Mouse (Mus musculus): ENCODE results near the gene Nt5c3. TPM values are rescaled to one million over a fixed set of nuclear protein-coding genes. Genes with fewer than 3 reads are reported as not detected.

Gene Nt5c3
- polyA plus RNA-seq, 1 experiment, result not detected

DNA sequence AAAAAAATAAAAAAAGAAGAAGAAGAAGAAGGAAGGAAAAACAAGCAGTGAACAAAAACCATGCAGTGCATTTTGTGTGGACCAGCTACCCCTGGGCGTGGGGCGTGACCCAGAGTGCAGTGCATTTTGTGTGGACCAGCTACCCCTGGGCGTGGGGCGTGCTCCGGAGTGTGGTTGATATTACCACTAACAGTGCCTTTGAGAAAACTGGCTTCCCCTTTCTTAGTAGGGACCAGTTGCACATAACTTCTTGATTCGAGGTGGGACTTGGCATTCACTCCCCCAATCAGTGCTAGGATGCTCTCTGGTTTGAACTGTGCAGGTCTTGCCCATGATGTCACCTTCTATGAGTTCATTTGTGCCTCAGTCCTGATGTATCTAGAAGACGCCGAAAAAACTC is 68.9 kb downstream of the Nt5c3 start:
- no peak overlapping the region for H3K4me3 ChIP-seq (ENCODE audit: insufficient read depth, low read depth, low read length)
- TF ChIP-seq POLR2A (IDR thresholded peaks at IDR 0.05; ENCODE audit: insufficient read depth, low read depth, low read length) (no peak), CTCF (IDR thresholded peaks at IDR 0.05; ENCODE audit: insufficient read depth, low read depth, low read length) (no peak)
- WGBS, result 91% methylated on average over 8 of the region's 8 CpGs
- H3K4me1 ChIP-seq (ENCODE audit: control insufficient read depth, insufficient read depth, low read length), result no peaks in the 10 kb centered on the region
- no peak overlapping the region for H3K27ac ChIP-seq (ENCODE audit: insufficient read depth, low read depth, low read length)

DNA sequence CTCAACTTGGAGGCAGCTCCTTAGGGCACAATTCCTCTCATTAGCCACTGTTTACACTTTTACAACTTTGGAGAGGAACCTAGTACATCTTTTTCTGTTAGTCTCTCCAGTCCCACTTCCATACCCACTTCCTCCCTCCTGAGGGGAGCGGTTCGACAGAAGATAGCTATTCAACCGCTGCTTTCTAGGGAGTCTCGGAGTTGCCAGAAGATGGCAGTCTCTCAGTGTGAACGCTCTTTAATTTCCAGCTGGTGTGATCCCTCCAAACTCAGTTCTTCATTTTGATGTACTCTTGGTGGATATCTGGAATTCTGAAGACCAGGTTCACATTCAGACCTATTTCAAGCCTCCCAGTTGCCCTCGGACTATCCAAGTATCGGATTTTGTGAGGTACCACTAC is 73.4 kb downstream of the Nt5c3 start:
- Histone ChIP-seq H3K4me3 (ENCODE audit: insufficient read depth, low read depth, low read length) (no peak overlapping the region), H3K27ac (ENCODE audit: insufficient read depth, low read depth, low read length) (no peak overlapping the region), H3K4me1 (ENCODE audit: control insufficient read depth, insufficient read depth, low read length) (no peaks in the 10 kb centered on the region)
- WGBS, result 71% methylated on average over 7 of the region's 7 CpGs
- TF ChIP-seq POLR2A (IDR thresholded peaks at IDR 0.05; ENCODE audit: insufficient read depth, low read depth, low read length), result no peak
- no peak for TF ChIP-seq CTCF (IDR thresholded peaks at IDR 0.05; ENCODE audit: insufficient read depth, low read depth, low read length)

DNA sequence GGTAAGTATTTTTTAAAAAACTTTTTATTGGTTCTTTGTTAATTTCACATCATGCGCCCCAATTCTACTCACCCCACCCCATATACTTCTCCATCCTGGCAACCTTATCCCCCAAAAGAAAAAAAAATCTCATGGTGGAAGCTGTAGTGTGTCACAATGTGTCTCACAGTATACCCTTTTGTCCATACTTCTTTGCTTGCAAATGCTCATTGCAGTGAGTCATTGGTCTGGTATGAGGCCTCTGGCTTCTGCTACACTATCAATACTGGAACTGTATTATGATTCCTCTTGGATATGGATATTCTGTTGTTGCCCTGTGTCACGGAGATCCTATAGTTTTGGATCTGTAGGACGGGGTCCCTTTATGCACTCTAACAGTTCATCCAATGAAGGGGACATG is 74.8 kb downstream of the Nt5c3 start:
- TF ChIP-seq CTCF (IDR thresholded peaks at IDR 0.05; ENCODE audit: insufficient read depth, low read depth, low read length) (no peak), POLR2A (IDR thresholded peaks at IDR 0.05; ENCODE audit: insufficient read depth, low read depth, low read length) (no peak)
- 82% methylated on average over 3 of the region's 3 CpGs for WGBS
- Histone ChIP-seq H3K27ac (ENCODE audit: insufficient read depth, low read depth, low read length) (no peak overlapping the region), H3K4me3 (ENCODE audit: insufficient read depth, low read depth, low read length) (no peak overlapping the region), H3K4me1 (ENCODE audit: control insufficient read depth, insufficient read depth, low read length) (no peaks in the 10 kb centered on the region)

DNA sequence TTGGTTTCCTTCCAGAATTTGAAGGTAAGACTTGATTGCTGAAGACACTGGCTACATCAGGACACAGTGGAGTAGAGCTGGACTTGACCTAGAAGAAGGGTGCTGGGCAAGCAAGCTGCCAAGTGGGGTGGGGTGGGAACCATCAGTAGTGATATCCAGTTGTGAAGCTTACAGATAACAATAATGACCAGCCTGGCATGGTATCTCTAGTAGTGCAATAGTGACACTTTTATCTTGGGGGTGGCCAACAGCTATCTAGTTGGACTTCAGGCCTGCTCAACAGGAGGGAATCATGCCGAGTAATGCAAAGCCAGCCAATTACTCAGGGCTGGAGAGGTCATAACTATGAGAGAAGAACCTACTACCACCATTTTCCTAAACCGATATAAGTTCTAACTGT is 79.4 kb downstream of the Nt5c3 start:
- Histone ChIP-seq H3K4me1 (ENCODE audit: control insufficient read depth, insufficient read depth, low read length) (no peaks in the 10 kb centered on the region), H3K27ac (ENCODE audit: insufficient read depth, low read depth, low read length) (no peak overlapping the region), H3K4me3 (ENCODE audit: insufficient read depth, low read depth, low read length) (no peak overlapping the region)
- 94% methylated on average over 2 of the region's 2 CpGs for WGBS
- TF ChIP-seq POLR2A (IDR thresholded peaks at IDR 0.05; ENCODE audit: insufficient read depth, low read depth, low read length) (no peak), CTCF (IDR thresholded peaks at IDR 0.05; ENCODE audit: insufficient read depth, low read depth, low read length) (no peak)

DNA sequence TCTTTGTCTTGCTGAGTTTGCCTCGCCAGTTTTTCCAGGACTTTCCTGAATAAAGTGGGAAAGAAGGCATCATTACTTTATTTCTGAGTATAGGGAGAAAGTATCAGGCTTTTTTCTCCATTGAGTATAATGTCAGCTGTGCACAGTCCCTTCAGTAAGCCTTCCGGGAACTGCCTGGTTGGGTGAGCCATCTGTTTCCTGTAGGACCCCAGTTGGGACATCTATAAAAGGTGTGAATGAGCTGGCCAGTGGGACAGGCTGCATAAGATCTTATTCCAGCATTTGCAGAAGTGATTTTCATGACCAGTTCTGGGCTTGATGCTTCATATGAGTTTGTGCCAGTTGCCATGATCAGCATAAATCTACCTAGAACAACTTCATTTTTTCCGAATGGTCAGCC is 80.5 kb downstream of the Nt5c3 start:
- Histone ChIP-seq H3K4me1 (ENCODE audit: control insufficient read depth, insufficient read depth, low read length) (no peaks in the 10 kb centered on the region), H3K4me3 (ENCODE audit: insufficient read depth, low read depth, low read length) (no peak overlapping the region), H3K27ac (ENCODE audit: insufficient read depth, low read depth, low read length) (no peak overlapping the region)
- TF ChIP-seq POLR2A (IDR thresholded peaks at IDR 0.05; ENCODE audit: insufficient read depth, low read depth, low read length) (no peak), CTCF (IDR thresholded peaks at IDR 0.05; ENCODE audit: insufficient read depth, low read depth, low read length) (no peak)
- WGBS, result 94% methylated on average over 3 of the region's 3 CpGs

DNA sequence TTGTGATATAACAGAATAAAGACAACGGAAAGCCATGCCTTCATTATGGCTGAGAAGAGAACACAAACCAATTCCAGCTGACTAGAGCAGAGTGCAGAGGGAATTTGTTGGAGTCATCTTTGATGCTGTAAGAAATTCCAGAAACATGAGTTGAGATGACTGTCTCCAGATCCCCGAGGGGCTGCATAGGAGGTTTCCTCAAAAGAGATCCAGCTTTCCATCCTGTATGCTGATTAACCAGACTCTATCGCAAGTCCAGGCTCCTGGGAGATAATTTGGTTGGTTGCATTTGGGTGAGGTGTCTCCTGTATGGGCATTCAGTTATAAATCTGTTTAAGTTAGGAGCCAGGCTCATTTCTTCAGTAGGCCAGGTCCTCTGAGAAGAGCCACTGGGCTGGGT is 86.1 kb downstream of the Nt5c3 start:
- WGBS, result 90% methylated on average over 3 of the region's 3 CpGs
- TF ChIP-seq CTCF (IDR thresholded peaks at IDR 0.05; ENCODE audit: insufficient read depth, low read depth, low read length), result no peak
- no peak for TF ChIP-seq POLR2A (IDR thresholded peaks at IDR 0.05; ENCODE audit: insufficient read depth, low read depth, low read length)
- Histone ChIP-seq H3K4me3 (ENCODE audit: insufficient read depth, low read depth, low read length) (no peak overlapping the region), H3K27ac (ENCODE audit: insufficient read depth, low read depth, low read length) (no peak overlapping the region), H3K4me1 (ENCODE audit: control insufficient read depth, insufficient read depth, low read length) (no peaks in the 10 kb centered on the region)

DNA sequence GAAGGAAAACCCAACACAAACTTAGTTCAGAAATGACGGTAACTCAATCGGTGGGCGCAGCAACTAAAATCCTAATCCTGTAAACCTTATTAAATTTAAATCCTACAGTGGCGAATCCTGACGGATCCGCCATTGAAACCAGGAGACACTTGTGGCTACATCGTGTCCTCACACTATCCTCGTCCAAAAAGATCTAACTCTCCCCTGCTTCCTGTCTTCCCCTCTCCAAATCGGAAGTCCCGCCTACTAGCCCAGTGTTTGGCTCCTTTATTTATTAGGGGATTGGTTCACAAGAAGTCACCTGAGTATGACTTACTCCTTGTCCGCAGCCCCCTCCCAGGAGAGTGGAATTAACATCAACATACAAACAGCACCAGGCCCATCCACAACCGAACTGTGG is 86.6 kb downstream of the Nt5c3 start:
- no peaks in the 10 kb centered on the region for H3K4me1 ChIP-seq (ENCODE audit: control insufficient read depth, insufficient read depth, low read length)
- no peak overlapping the region for H3K4me3 ChIP-seq (ENCODE audit: insufficient read depth, low read depth, low read length)
- no peak for TF ChIP-seq CTCF (IDR thresholded peaks at IDR 0.05; ENCODE audit: insufficient read depth, low read depth, low read length)
- TF ChIP-seq POLR2A (IDR thresholded peaks at IDR 0.05; ENCODE audit: insufficient read depth, low read depth, low read length), result no peak
- 95% methylated on average over 12 of the region's 12 CpGs for WGBS
- no peak overlapping the region for H3K27ac ChIP-seq (ENCODE audit: insufficient read depth, low read depth, low read length)

DNA sequence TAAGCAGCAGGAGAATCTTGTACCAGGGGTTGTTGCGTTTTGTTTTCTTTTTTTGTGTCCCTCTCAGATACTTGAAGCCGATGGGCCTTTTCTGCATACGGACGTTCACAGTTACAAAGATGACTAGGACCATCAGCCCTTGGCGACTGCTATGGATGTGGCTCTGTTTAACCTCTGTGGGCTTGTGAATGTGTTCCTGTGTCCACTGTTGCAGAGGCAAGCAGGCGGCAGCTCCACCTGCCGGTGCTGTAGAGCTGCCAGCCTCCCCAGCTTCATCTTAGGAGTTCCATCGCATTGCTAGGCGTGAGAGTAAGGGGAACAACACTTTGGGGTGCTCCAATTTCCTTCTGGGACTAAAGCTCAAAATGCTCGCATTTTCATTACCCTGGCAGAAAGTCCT is 88.2 kb downstream of the Nt5c3 start:
- WGBS, result 81% methylated on average over 10 of the region's 10 CpGs
- H3K27ac ChIP-seq (ENCODE audit: insufficient read depth, low read depth, low read length), result no peak overlapping the region
- no peaks in the 10 kb centered on the region for H3K4me1 ChIP-seq (ENCODE audit: control insufficient read depth, insufficient read depth, low read length)
- no peak for TF ChIP-seq CTCF (IDR thresholded peaks at IDR 0.05; ENCODE audit: insufficient read depth, low read depth, low read length)
- no peak for TF ChIP-seq POLR2A (IDR thresholded peaks at IDR 0.05; ENCODE audit: insufficient read depth, low read depth, low read length)
- H3K4me3 ChIP-seq (ENCODE audit: insufficient read depth, low read depth, low read length), result no peak overlapping the region

DNA sequence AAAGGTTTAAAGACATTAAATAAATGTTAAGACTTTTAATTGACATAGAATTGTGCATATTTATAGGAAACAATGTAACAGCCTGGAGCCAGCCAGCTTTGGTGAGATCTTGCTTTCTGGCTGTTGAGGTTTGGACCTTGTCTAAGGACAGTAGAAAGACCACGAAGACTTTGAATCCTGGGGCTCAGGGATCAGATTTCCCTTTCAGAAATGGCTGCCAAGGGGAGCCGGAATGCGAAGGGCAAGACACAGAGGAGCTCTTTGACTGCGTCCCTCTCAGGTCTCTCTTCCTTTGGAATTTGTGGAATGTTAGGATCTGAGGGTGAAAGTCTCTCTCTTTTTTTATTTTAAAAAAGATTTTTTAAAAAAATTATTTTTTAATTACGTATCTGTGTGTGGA is 89.0 kb downstream of the Nt5c3 start:
- Histone ChIP-seq H3K4me1 (ENCODE audit: control insufficient read depth, insufficient read depth, low read length) (no peaks in the 10 kb centered on the region), H3K4me3 (ENCODE audit: insufficient read depth, low read depth, low read length) (no peak overlapping the region), H3K27ac (ENCODE audit: insufficient read depth, low read depth, low read length) (no peak overlapping the region)
- TF ChIP-seq POLR2A (IDR thresholded peaks at IDR 0.05; ENCODE audit: insufficient read depth, low read depth, low read length), result no peak
- no peak for TF ChIP-seq CTCF (IDR thresholded peaks at IDR 0.05; ENCODE audit: insufficient read depth, low read depth, low read length)
- 76% methylated on average over 5 of the region's 5 CpGs for WGBS

DNA sequence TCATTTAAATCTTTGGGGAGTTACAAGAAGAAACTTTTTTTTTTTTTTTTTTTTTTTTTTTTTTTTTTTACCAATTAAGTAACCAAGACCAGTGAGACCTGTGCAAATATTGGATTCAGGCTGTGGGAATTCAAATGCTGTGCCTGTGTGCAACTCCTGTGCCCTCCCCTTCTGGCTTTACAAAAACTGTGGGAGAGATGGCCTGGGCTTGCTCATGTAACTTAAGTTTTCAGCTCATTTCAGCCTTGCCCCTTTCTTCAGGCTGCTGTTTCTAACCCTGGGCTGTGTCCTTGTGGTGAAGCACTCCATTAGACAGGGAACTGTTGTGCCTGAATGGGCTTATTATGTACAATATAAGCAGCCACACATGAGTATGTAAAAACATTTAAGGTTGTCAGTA is 90.9 kb downstream of the Nt5c3 start:
- Histone ChIP-seq H3K4me1 (ENCODE audit: control insufficient read depth, insufficient read depth, low read length) (no peaks in the 10 kb centered on the region), H3K27ac (ENCODE audit: insufficient read depth, low read depth, low read length) (no peak overlapping the region), H3K4me3 (ENCODE audit: insufficient read depth, low read depth, low read length) (no peak overlapping the region)
- TF ChIP-seq CTCF (IDR thresholded peaks at IDR 0.05; ENCODE audit: insufficient read depth, low read depth, low read length) (no peak), POLR2A (IDR thresholded peaks at IDR 0.05; ENCODE audit: insufficient read depth, low read depth, low read length) (no peak)

Data from olfactory bulb, adult 2 months (tissue).